Mouse (Mus musculus) mouse trophoblast stem cell (cell line): ENCODE measurements around the gene Sox5.

Experiments
- in situ Hi-C, 2 experiments: fragments of 300-500 bp; cut with MseI, MboI; formaldehyde crosslinking; loops; 2 replicates in 1 of 2; 3 replicates in 1 of 2; pipeline ENCODE4 v1.15.1; 2025

The Sox5 gene

DNA sequence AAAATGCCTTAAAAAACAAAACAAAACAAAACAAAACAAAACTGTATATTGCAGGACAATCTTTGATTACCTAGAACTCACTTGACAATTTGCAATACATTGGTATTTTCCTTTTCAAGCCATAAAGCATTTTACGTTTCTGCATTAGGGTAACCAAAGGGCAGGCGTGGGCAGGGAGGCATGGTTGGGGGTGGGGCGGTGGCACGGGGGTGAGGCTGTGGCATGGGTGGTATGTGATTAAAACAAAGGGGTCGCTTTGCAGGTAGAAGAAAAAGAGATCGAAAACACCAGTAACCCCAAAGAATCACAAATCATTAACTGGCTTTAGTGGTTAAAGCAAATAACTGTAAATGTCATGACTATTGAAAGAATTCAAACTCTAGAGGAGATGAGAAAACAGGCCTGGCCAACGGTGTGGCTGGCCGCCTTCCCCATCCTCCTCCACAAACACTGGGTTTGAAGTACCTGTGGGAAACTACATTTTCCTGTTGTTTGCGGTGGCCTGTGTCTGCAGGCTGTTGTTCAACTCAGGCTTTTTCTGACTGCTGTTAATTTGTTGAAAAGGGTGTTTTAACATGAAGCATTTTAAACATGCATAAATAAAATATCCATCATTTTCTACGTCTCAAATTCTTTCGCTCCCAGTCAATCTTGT is 289.9 kb downstream of the Sox5 start:
- in situ Hi-C loops, result no loop called here

DNA sequence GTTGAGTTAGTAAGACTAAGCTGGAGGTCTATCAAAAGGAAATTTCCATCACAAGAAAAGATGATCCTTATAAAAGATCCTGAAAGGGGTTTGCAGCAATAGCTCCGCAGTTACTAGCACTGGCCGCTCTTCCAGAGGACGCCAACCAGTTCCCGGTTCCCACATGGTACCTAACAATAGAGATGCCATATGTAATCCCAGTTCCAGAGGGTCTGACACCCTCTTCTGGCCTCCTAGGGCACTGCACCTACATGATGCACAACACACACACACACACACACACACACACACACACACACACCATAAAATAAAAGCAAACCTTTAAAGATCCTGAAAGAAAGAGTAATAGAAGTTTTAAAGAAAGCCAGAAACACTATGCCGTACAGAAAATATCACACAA is 290.9 kb downstream of the Sox5 start:
- in situ Hi-C loops, result no loop called here

DNA sequence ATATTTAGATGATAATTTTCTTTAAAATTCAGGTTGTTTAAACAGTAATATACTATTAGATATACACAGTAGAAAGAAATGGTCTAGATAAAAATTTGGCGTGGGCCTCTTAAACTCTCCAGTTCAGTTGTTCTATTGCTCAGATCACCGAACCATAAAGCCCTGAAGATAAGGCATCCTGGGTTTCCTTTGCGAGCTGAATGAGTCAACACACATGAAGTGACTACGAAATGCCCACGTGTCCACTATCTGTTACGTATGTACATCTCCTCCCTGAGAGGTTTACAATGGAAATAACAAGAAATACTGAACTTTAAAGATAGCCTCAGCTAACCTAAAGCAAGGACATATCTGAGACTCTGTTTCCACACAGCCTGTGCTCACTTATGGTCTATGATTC is 296.2 kb downstream of the Sox5 start:
- in situ Hi-C loops, result no loop called here

DNA sequence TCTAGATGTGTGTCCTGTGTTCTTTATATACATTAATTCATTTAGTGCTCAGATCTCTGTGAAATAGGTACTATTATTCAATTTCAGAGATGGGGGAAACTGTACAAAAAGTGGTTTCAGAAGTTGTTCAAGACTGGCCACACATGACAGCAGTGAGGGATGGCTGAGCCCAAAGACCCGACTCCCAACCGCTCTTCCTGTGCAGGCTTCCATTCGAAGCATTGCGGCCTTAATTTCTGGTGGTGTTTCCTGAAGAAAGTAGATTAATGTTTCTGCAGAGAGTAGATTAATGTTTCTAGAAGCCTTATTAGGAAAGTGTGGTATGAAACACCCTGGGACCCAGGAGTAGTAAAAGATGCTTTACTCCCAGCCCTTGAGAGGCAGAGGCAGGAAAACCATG is 298.6 kb downstream of the Sox5 start:
- in situ Hi-C loops, result no loop called here

DNA sequence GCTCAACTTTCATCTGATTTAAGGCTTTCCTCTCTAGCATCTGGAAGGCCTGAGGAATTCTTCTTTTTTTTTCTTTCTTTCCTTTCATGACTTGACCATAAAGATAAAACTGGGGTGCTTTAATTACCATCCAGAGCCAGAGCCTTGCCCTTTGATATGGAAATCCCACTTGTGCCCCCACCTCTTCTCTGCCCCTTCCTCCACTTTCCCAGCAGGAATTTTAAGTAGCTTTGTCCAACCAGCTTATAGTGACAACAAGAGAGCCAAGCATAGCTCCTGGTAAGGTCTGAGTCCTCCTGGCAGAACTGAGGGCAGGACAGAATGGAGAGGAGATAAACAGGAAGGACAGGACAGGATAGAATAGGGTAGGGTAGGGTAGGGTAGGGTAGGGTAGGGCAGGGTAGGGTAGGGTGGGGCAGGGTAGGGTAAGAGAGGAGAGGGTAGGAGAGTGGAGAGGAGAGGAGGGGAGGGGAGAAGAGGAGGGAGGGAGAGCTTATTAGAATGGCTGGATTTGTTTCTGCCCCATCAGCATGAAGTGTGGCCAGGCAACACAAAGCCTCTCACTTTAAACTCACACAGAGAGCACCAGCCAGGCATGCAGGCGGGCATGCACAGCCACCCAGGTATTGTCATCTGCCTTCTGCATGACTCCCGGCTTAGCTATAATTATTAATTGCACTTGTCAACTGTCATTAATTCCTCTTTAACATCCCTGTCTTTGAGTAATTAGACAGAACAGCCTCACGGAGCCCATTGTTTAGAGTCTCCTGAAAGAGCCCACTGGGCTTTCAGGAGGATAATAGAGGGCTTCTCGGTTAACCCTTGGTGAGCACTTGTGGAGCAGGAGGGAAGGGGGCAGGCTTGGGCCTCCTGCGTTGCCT is 300.9 kb downstream of the Sox5 start:
- in situ Hi-C loops, result no loop called here

DNA sequence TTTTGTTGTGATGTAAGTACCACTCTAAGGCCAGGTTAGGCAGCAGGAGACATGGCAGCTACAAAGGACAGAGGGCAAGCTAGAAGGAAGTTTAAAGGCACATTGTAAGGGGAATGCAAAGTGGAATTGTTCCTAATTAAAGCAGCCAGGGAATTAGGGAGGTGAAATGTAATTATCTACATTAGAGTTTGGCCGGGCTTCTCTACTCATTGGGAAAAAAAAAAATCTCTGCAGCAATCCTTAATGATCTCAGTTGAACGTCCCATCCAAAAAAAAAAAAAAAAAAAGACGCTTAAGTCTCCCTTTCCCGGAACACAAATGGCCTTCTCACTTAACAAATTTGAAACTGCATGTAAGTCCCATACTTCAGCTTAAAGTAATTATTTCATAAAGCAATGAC is 301.9 kb downstream of the Sox5 start:
- in situ Hi-C loops, result no loop called here

DNA sequence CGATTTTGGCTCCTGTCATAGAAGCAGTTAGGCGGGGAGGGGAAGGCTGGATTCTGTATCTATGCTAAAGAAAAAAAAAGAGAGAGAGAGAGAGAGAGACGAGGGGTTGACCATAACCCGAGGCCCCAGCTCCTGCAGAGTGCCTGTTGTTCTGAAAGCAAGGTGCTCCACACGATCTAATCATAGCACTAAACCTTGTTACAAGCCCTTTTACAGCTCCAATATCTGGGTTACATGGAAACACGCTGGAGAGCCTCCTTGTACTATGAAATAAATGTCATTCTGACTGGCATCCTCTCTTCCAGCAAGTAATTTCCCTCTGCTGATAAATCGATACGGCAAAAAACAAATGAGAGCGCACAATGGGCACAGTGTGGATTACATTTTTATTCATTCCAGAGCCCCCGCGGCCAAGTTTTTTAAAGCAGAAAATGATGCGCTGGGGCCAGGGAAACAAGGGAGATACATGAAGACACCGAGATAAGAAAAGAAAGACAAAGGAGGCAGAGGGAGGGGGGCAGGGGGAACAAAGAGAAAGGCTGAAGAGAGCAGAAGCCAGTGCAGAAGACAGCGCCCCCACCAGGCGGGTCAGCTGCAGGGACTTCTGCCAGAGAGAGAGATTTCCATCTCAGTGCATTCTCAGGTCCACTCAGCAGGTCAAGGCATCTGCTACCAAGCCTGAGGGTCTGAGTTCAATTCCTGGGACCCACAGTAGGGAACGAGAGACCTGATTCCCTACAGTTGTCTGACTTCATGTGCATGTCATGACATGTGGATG is 304.3 kb downstream of the Sox5 start:
- in situ Hi-C loops, result no loop called here

DNA sequence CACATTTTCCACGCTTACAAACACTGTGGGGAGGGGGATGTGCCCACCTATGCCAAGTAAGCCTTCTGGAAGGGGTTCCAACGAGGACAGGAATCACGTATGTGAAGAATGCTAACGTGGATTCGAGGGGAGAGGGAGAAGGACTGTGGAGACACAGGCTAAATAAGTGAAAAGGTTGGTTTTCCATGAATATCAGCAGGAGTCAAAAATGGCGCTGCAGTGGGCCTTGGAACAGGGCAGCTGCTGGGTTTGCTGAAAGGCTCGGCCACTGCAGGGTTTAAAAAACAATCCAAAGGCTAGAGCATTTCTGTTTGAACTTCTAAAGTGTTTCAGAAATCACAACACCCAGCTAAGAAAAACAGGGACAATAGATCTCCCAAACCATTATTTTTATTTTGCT is 308.3 kb downstream of the Sox5 start:
- in situ Hi-C loops, result no loop called here

DNA sequence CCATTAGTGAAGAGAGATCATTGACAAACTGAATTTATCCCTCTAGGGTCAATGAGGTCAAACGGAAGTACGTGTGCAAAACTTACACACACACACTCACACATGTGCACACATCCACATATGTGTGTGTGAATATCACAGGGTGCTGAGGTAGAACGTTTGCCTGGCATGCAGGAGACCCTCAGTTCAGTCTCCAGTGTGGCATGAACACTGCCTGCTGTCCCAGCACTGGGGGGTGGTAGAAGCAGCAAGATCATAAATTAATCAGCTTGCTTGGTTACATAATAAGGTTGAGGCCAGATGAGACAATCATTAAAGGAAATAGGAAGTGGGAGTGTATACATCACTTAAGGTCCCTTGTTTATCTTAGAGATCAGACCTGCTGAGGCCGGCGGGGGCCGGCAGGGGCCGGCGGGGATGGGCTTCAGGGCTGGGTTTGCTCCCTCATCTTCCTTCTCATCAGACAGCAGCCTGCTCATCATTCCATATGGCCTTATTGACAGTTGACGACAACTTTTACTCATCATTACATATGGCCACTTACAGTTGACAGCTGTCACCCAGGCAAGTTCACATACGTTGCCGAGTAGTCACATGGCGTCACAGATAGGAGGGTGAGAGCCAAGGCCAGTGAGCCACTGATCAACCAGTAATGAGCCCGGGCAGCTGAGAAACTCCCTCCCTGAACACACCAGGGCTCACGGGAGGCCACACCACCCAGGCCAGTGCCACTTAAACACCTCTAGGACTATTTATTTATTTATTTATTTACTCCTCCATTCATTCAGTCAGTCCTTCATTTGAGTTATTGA is 309.5 kb downstream of the Sox5 start:
- in situ Hi-C loops, result no loop called here

DNA sequence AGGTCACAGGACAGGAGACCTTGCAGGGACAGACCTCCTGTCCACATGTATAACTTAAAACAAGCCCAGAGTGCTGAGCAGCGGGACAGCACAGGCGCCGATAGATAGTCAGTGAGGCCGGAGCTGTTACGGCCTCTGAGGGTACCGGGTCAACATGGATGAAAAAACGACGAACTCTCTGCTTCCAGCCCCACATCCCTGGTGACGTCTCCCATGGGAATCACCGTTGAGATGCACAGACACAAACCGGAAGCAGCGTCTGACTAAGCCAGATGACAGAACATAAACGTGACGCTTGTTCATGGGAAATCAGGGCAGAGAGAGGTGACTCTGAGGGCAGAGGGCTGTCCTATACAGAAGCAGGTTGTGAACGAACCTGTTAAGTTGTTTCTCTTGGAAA is 315.1 kb downstream of the Sox5 start:
- in situ Hi-C loops, result no loop called here

DNA sequence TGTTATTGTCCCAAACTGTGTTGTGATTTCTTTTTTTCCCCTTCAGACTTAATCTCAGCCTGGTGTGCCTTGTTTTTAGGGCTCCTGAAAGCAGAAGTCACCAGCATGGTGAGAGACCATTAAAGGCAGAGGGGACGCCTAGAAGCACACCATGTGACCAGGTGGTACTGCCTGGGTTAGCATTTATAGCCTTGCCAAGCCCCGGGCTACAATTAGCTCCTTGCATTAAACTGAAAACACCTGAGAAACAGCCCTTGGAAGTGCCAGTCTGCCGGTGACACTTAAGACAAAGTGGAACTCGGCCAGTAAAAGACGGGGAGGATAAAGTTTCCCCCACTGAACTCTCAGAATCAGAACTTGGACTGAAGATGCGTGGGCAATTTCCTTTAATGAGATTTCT is 318.1 kb downstream of the Sox5 start:
- in situ Hi-C loops, result no loop called here

DNA sequence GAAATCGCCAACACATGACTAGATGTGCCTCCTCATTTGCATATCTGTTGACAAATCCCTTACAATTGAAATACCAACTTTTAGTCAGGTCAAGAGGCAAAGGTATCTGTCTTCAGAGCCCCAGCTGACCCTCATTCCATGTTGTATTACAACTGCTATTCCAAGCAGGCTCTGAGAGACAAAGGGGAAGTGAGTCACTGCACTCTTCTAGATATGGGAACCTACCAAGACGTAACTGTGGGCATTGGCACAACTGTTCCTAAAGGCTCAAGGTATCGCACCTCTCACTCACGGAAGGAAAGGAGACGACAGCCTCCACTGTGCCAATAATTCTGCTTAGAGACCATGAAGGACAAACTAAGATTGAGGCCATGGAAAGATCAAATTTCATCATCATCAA is 318.5 kb downstream of the Sox5 start:
- in situ Hi-C loops, result no loop called here

DNA sequence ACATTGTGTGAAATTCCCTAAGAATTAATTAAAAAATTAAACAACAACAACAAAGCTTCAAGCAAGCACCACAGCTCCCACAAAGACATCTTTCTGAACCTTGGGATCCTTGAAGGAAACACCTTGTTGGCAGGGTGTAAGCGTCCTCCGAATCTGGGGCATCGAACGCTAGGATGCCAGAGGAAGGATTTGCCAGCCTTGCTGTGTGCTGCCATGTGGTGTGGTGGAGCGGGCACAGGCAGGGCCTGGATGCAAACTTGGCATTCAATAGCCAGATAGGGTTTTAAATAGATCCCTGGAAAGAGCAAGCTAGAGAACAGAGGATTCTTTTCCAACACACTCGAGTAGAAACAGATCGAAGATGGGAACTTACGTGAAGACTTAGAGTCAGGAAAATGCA is 322.3 kb downstream of the Sox5 start:
- in situ Hi-C loops, result no loop called here

DNA sequence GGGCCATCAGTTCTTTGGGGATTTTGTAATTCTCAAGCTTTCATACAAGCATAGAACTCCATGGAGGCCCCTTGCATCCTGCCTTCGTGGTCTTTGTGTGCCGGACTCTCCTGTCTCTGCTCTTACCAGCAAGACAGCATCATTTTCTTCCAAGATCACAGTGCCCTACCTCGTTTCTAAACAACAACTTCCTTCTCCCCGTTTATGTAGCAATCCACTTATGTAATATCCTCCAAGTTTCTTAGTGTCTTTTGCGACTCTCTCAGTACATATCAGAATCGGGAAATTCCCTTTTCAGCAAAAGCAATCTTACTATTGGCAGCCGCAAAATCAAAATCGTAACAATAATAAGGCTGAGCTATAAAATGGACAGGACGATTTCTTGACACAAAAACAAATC is 324.3 kb downstream of the Sox5 start:
- in situ Hi-C loops, result no loop called here

DNA sequence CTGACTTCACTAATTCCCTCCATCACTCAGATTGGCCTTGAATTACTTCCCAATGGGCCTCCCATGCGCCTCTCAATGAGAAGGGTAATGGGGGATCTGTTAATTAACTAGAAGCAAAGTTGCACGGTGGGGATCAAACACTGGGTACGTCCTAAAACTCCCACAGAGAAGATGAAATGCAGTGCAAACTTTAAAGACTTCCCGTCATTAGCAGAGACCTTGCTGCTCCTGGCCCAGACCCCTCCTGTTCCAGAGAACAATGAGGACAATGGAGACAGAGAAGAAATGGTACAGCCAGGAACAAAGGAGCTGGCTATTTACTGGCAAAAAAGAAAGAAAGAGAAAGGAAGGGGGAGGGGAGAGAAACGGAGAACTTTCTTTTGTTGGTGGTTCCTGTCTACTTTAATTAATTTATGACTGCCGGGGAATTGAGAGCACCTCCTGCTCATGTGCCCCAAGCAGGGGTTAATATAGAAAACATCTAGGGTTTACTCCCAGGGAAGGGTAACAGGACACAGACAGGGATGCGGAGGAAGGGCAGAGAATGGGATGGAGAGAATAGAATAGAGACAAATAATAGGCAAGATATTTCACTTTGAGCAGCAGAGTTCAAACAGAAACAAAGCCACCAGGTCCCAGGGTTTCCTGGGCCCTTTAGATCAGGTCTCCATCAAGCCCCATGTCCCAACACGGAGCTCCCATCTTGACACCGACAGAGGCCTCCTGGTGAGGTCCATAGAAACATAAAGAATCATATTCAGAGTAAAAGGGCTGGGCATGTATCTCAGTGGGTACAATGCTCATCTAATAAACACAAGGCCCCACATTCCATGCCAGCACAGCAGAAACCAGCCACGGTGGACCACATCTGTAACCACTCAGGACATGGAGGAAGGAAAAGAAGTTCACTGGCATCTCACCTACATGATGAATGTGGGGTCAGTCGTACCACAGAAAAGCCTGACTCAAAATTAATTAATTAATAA is 327.2 kb downstream of the Sox5 start:
- in situ Hi-C loops, result no loop called here

DNA sequence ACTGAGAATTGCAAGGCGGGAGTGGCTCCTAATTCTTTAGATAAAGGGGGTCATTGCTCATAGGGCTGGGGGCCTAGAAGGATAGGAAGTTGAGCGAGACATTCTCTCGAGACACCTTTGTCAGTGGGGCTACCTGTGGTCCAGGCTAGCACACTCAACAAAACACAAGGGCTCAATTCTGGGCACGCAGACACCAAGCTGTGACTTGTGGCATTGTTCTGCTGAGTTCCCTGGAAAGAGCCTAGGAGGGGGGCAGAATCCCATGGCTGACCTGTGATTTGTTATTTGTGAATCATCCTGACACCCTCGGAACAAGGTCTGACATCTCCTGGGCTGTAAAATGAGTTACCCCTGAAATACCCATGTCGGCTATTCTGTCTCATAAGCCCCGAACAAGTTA is 328.2 kb downstream of the Sox5 start:
- in situ Hi-C loops, result no loop called here

DNA sequence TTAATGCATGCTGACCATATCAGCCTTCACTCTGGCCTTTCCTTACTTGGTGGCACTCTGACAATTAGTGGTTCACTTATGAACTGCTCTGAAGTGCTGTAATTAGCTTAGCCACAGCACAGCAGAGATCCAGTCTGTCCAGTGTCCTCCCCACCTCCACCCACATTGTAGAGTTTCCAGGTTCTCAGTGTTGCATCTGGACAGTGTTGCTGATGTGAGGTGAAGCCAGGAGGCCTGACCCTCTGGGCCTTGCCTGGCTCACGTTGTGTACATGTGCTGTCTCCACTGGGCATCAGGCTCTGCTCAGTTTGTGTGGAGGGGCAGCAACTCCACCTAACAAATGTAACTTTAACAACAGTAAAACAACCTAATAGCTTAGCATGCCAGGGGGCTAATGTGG is 328.6 kb downstream of the Sox5 start:
- in situ Hi-C loops, result no loop called here

DNA sequence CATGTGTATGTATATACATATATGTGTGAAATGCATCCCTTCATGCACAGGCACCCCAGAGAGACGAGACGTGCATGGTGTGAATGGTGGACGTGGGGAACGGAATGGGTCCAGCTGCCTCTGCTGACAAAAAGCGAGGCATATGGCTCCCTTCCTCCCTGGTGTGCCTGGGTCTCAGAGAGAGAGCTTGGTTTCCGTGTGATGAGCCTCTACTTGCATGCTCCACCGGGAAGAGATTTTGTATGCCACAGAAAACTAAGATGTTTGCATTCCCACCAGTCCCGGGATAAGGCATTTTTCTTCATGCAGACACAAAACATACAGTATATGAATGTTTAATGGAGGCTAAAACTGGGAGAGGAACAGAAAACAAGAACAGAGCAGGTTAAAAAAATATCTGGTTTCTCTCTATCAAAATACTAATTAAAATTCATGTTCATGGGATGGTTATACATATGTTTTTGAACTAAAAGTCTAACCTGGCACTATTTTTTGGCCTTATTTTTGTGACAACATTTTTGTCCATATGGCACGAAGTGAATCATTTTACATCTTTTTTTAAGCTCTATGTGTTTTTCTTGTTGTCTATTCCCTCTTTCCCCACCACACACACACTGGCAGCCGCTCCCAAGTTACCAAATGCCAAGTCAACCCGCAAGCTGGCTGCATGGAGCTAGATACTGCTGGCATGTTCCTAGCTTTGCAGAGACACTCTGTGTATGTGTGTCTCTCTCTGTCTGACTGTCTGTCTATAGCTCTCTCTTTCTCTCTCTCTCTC is 329.4 kb downstream of the Sox5 start:
- in situ Hi-C loops, result no loop called here

DNA sequence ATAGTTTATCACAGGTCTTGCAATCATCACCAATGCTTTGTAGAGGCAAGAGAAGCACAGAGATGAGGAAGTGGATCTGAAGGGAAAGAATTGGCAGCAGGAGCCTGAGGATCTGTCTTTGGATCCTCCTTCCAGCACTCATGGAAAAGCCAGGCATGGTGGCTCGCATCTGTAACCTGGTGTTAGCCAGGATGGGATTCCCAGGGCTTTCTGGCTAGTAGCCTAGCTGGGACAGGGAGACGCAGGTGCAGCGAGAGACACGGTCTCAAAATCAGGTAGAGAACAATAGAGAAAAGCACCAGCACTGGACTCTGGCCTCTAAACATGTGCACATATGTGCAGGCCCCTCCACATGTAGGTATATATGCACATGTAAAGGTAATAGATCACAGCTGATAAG is 330.1 kb downstream of the Sox5 start:
- in situ Hi-C loops, result no loop called here
